Mouse (Mus musculus): ENCODE measurements around the gene Sox6. TPM values are rescaled to one million over a fixed set of nuclear protein-coding genes. Genes with fewer than 3 reads are reported as not detected.
"Not testable (repeated sequence)": the region's sequence is repeated elsewhere in the genome, so short reads cannot be mapped to it uniquely, and the experiment has no call there.

Sox6 gene
- polyA plus RNA-seq, 1 experiment = 4.6 TPM

DNA sequence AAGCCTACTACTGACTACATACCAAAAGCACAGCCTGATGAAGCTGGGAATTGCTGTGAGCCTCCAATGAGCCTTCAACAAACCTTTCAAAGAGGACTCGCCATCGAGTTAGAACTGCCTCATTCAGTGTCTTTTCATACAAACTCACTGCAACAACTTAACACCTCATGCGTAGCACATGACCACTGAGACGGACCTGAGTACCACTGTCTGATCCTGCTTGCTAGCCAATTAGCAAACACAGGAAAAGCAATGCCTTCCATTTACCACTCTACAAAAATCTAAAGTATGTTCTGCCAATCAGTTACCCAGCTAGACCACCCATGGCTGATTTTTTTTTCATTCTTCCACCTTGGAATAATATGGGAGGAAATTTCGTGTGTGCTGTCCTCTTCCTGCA, 414.1 kb downstream of the Sox6 start:
- no peak for DNase-seq
- H3K4me3 ChIP-seq (replicated peaks; ENCODE audit: insufficient read depth, low read depth, low read length) = no peak overlapping the region
- H3K27ac ChIP-seq (ENCODE audit: insufficient read depth, low read length) = no peak overlapping the region
- WGBS = 67% methylated on average over 5 of the region's 5 CpGs
- no peaks in the 10 kb centered on the region for H3K27me3 ChIP-seq (ENCODE audit: control insufficient read depth, insufficient read depth, low read length)
- no peaks in the 10 kb centered on the region for H3K4me1 ChIP-seq (ENCODE audit: control insufficient read depth, insufficient read depth, low read length)
- TF ChIP-seq CTCF (IDR thresholded peaks at IDR 0.05; ENCODE audit: borderline replicate concordance, insufficient read depth, low read depth, low read length) (no peak), POLR2A (IDR thresholded peaks at IDR 0.05; ENCODE audit: borderline replicate concordance, insufficient read depth, low read length) (no peak)

GRCm38 (mm10) chr7:115615697-115616237, 422.8 kb downstream of the Sox6 start:
- Histone ChIP-seq H3K27ac (ENCODE audit: insufficient read depth, low read length) (no peak overlapping the region), H3K4me3 (replicated peaks; ENCODE audit: insufficient read depth, low read depth, low read length) (no peak overlapping the region), H3K27me3 (ENCODE audit: control insufficient read depth, insufficient read depth, low read length) (no peaks in the 10 kb centered on the region), H3K4me1 (ENCODE audit: control insufficient read depth, insufficient read depth, low read length) (no peaks in the 10 kb centered on the region)
- DNase-seq = no peak
- 66% methylated on average over 10 of the region's 10 CpGs for WGBS
- TF ChIP-seq POLR2A (IDR thresholded peaks at IDR 0.05; ENCODE audit: borderline replicate concordance, insufficient read depth, low read length) (no peak), CTCF (IDR thresholded peaks at IDR 0.05; ENCODE audit: borderline replicate concordance, insufficient read depth, low read depth, low read length) (no peak)

DNA sequence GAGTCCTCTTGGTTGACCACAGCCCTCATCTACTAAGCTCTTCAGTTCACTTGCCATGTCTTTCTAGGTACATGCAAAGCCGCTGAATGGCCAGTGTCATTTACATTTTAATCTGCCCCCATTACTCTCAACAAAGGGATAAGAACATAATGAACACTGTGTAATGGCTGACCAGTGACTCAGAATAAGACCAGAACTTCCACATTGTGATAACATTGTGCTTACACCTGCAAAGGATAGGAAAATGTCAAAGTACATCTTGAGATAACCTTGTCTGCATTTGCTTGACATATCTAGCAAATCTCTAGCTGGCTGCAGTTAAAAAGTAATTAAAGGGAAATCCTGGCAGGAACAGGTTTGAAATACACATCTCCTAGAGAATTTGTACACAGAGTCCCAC, 431.1 kb downstream of the Sox6 start:
- Histone ChIP-seq H3K4me1 (ENCODE audit: control insufficient read depth, insufficient read depth, low read length) (no peaks in the 10 kb centered on the region), H3K27me3 (ENCODE audit: control insufficient read depth, insufficient read depth, low read length) (no peaks in the 10 kb centered on the region), H3K27ac (ENCODE audit: insufficient read depth, low read length) (no peak overlapping the region), H3K4me3 (replicated peaks; ENCODE audit: insufficient read depth, low read depth, low read length) (no peak overlapping the region)
- no peak for DNase-seq
- TF ChIP-seq POLR2A (IDR thresholded peaks at IDR 0.05; ENCODE audit: borderline replicate concordance, insufficient read depth, low read length) = no peak
- no peak for TF ChIP-seq CTCF (IDR thresholded peaks at IDR 0.05; ENCODE audit: borderline replicate concordance, insufficient read depth, low read depth, low read length)
- 92% methylated on average over 1 of the region's 1 CpGs for WGBS

DNA sequence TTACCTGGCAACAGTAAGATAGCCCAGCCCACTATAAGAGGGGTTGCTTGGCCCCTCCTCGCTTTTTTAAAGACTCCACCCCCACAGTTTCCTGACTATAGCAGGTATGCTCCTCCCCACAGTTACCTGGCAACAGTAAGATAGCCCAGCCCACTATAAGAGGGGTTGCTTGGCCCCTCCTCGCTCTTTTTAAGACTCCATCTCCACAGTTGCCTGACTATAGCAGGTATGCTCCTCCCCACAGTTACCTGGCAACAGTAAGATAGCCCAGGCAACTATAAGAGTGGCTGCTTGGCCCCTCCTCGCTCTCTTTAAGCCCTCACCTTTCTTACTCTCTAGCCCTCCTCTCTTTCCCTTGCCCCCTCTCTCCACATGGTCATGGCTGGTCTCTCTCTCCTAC, 432.5 kb downstream of the Sox6 start:
- H3K4me3 ChIP-seq (replicated peaks; ENCODE audit: insufficient read depth, low read depth, low read length) = not testable (repeated sequence)

GRCm38 (mm10) chr7:115604883-115605282, 433.7 kb downstream of the Sox6 start:
- H3K27me3 ChIP-seq (ENCODE audit: control insufficient read depth, insufficient read depth, low read length) = no peaks in the 10 kb centered on the region
- 25% methylated on average over 7 of the region's 7 CpGs for WGBS
- no peak for DNase-seq
- no peaks in the 10 kb centered on the region for H3K4me1 ChIP-seq (ENCODE audit: control insufficient read depth, insufficient read depth, low read length)
- H3K4me3 ChIP-seq (replicated peaks; ENCODE audit: insufficient read depth, low read depth, low read length) = no peak overlapping the region
- H3K27ac ChIP-seq (ENCODE audit: insufficient read depth, low read length) = no peak overlapping the region
- TF ChIP-seq CTCF (IDR thresholded peaks at IDR 0.05; ENCODE audit: borderline replicate concordance, insufficient read depth, low read depth, low read length) = no peak
- TF ChIP-seq POLR2A (IDR thresholded peaks at IDR 0.05; ENCODE audit: borderline replicate concordance, insufficient read depth, low read length) = no peak

More for the DNA sequence above, 432.5 kb downstream of the Sox6 start:
- WGBS = 76% methylated on average over 3 of the region's 3 CpGs
- H3K27ac ChIP-seq (ENCODE audit: insufficient read depth, low read length); H3K27me3 ChIP-seq (ENCODE audit: control insufficient read depth, insufficient read depth, low read length); H3K4me1 ChIP-seq (ENCODE audit: control insufficient read depth, insufficient read depth, low read length); DNase-seq: not testable (repeated sequence)

- 14% methylated on average over 6 of the region's 6 CpGs for WGBS
- no peak for TF ChIP-seq POLR2A (IDR thresholded peaks at IDR 0.05; ENCODE audit: borderline replicate concordance, insufficient read depth, low read length)
- TF ChIP-seq CTCF (IDR thresholded peaks at IDR 0.05; ENCODE audit: borderline replicate concordance, insufficient read depth, low read depth, low read length) = no peak
- DNase-seq = no peak
- no peaks in the 10 kb centered on the region for H3K4me1 ChIP-seq (ENCODE audit: control insufficient read depth, insufficient read depth, low read length)
- no peaks in the 10 kb centered on the region for H3K27me3 ChIP-seq (ENCODE audit: control insufficient read depth, insufficient read depth, low read length)
- H3K27ac ChIP-seq (ENCODE audit: insufficient read depth, low read length) = no peak overlapping the region
- no peak overlapping the region for H3K4me3 ChIP-seq (replicated peaks; ENCODE audit: insufficient read depth, low read depth, low read length)
Observed at GRCm38 (mm10) chr7:115597376-115597775, 441.2 kb downstream of the Sox6 start.

GRCm38 (mm10) chr7:115580461-115580860, 458.1 kb downstream of the Sox6 start:
- 90% methylated on average over 7 of the region's 7 CpGs for WGBS
- DNase-seq = no peak
- H3K4me1 ChIP-seq (ENCODE audit: control insufficient read depth, insufficient read depth, low read length) = no peaks in the 10 kb centered on the region

GRCm38 (mm10) chr7:115579826-115580225, 458.8 kb downstream of the Sox6 start:
- H3K27ac ChIP-seq (ENCODE audit: insufficient read depth, low read length) = no peak overlapping the region
- TF ChIP-seq POLR2A (IDR thresholded peaks at IDR 0.05; ENCODE audit: borderline replicate concordance, insufficient read depth, low read length) (no peak), CTCF (IDR thresholded peaks at IDR 0.05; ENCODE audit: borderline replicate concordance, insufficient read depth, low read depth, low read length) (no peak)
- DNase-seq = no peak
- WGBS = 91% methylated on average over 3 of the region's 3 CpGs
- H3K27me3 ChIP-seq (ENCODE audit: control insufficient read depth, insufficient read depth, low read length) = no peaks in the 10 kb centered on the region; the same call in 1 of the 2 replicates
- no peaks in the 10 kb centered on the region for H3K4me1 ChIP-seq (ENCODE audit: control insufficient read depth, insufficient read depth, low read length)
- no peak overlapping the region for H3K4me3 ChIP-seq (replicated peaks; ENCODE audit: insufficient read depth, low read depth, low read length)

More at GRCm38 (mm10) chr7:115580461-115580860, 458.1 kb downstream of the Sox6 start:
- Histone ChIP-seq H3K27ac (ENCODE audit: insufficient read depth, low read length) (no peak overlapping the region), H3K27me3 (ENCODE audit: control insufficient read depth, insufficient read depth, low read length) (no peaks in the 10 kb centered on the region; the same call in 1 of the 2 replicates), H3K4me3 (replicated peaks; ENCODE audit: insufficient read depth, low read depth, low read length) (no peak overlapping the region)
- TF ChIP-seq CTCF (IDR thresholded peaks at IDR 0.05; ENCODE audit: borderline replicate concordance, insufficient read depth, low read depth, low read length) (no peak), POLR2A (IDR thresholded peaks at IDR 0.05; ENCODE audit: borderline replicate concordance, insufficient read depth, low read length) (no peak)

Data from cerebellum, adult 2 months (tissue).